Mouse (Mus musculus) ES-E14 (cell line): ENCODE results near the gene Tmprss9. TPM values are rescaled to one million over a fixed set of nuclear protein-coding genes. Genes with fewer than 3 reads are reported as not detected.

Experiments used
- DNase-seq: peaks from one replicate; pipeline ENCODE4 v3.0.0-alpha.2; 2013; ENCODE audit warnings: low read depth, low spot score
- H3K27ac ChIP-seq: 2 replicates; pipeline ENCODE4 v1.5.1; 2012; ENCODE audit warnings: low read depth, mild to moderate bottlenecking, low read length, moderate library complexity, mixed read lengths; ENCODE audit not compliant: poor library complexity, insufficient read depth, severe bottlenecking
- H3K36me3 ChIP-seq: 2 replicates; pipeline ENCODE4 v1.6.1; 2012; ENCODE audit warnings: mild to moderate bottlenecking, low read length, moderate library complexity, mixed read lengths; ENCODE audit not compliant: control insufficient read depth, poor library complexity, insufficient read depth, severe bottlenecking
- H3K4me1 ChIP-seq, 2 experiments: fragments of 150-350 bp in 1 of 2; sonication (generic) in 1 of 2; 2 replicates each; pipeline ENCODE4 v1.6.1; 2012; ENCODE audit warnings: low read length in 2 of 2, mild to moderate bottlenecking in 1 of 2, mixed read lengths in 1 of 2; ENCODE audit not compliant: control insufficient read depth in 2 of 2, insufficient read depth in 2 of 2, poor library complexity in 1 of 2
- H3K4me3 ChIP-seq, 2 experiments: fragments of 150-350 bp in 1 of 2; sonication (generic) in 1 of 2; 2 replicates each; pipeline ENCODE4 v1.5.1; 2012; ENCODE audit warnings: low read length in 2 of 2, low read depth in 1 of 2, mild to moderate bottlenecking in 1 of 2, mixed read lengths in 1 of 2; ENCODE audit not compliant: insufficient read depth in 1 of 2, poor library complexity in 1 of 2, severe bottlenecking in 1 of 2
- H3K9ac ChIP-seq: 2 replicates; pipeline ENCODE4 v1.6.1; 2012; ENCODE audit warnings: low read depth, mild to moderate bottlenecking, low read length, mixed read lengths; ENCODE audit not compliant: poor library complexity, insufficient read depth, severe bottlenecking
- H3K9me3 ChIP-seq: fragments of 150-350 bp; sonication (generic); 2 replicates; pipeline ENCODE4 v1.6.1; 2012; ENCODE audit warnings: low read depth, mild to moderate bottlenecking, low read length; ENCODE audit not compliant: control insufficient read depth, insufficient read depth
- CHD2 ChIP-seq: IDR thresholded peaks from 2 replicates; pipeline ENCODE4 v1.6.1; 2014; ENCODE audit warnings: mild to moderate bottlenecking, low read depth, low read length, inconsistent platforms
- HCFC1 ChIP-seq: IDR thresholded peaks from 2 replicates; pipeline ENCODE4 v1.6.1; 2012; ENCODE audit warnings: low read length, inconsistent platforms, borderline replicate concordance; ENCODE audit not compliant: insufficient read depth
- MAFK ChIP-seq: IDR thresholded peaks from 2 replicates; pipeline ENCODE4 v1.6.1; 2014; ENCODE audit warnings: mild to moderate bottlenecking, low read depth, low read length, inconsistent platforms; ENCODE audit not compliant: insufficient read depth
- ZC3H11A ChIP-seq: IDR thresholded peaks from 2 replicates; pipeline ENCODE4 v1.6.1; 2012; ENCODE audit warnings: low read depth, mild to moderate bottlenecking, inconsistent platforms, low read length, borderline replicate concordance
- ZNF384 ChIP-seq: IDR thresholded peaks from 2 replicates; pipeline ENCODE4 v1.6.1; 2012; ENCODE audit warnings: low read depth, low read length, inconsistent platforms
- in situ Hi-C, 2 experiments: fragments of 600-800 bp; cut with MboI; formaldehyde crosslinking; loops; one replicate each; pipeline ENCODE4 v1.15.1; 2025; ENCODE audit warnings: low sequenced_read_pairs in 2 of 2, inconsistent platforms in 1 of 2; ENCODE audit not compliant: unreplicated experiment in 2 of 2
- total RNA-seq: library from RNA; depleted of rRNA; stranded (reverse); fragments of 300-350 nt; gene quantifications from 2 replicates; pipeline ENCODE4 v1.2.3, GENCODE M21; 2012

The Tmprss9 gene
- total RNA-seq, 1 experiment = not detected

GRCm38 (mm10) chr10:80913364-80914011, 41.8 kb downstream of the Tmprss9 start:
- in situ Hi-C loops = no loop called here
- H3K36me3 ChIP-seq = peaks cover 50% of the 10 kb centered on the region

GRCm38 (mm10) chr10:80914253-80914656, 42.6 kb downstream of the Tmprss9 start:
- H3K9ac ChIP-seq = no peak overlapping the region; the same call in 1 of the 2 replicates
- TF ChIP-seq ZC3H11A (no peak), HCFC1 (no peak), MAFK (no peak), ZNF384 (no peak), CHD2 (no peak)
- no peak for DNase-seq
- no peak overlapping the region for H3K4me3 ChIP-seq
- H3K9me3 ChIP-seq = no peaks in the 10 kb centered on the region
- peaks cover 43% of the 10 kb centered on the region for H3K36me3 ChIP-seq
- H3K4me1 ChIP-seq = peaks cover 0 to 4% of the 10 kb centered on the region in 2 experiments; a peak in 1 of 4 replicates
- no peak overlapping the region for H3K27ac ChIP-seq
- in situ Hi-C loops = no loop called here

More at GRCm38 (mm10) chr10:80913364-80914011, 41.8 kb downstream of the Tmprss9 start:
- TF ChIP-seq ZNF384 (peak; percentile 71; the same call in 1 of the 2 replicates), CHD2 (no peak)
- Histone ChIP-seq H3K4me3 (no peak overlapping the region), H3K9ac (no peak overlapping the region), H3K9me3 (no peaks in the 10 kb centered on the region), H3K27ac (no peak overlapping the region), H3K4me1 (peaks cover 0 to 3% of the 10 kb centered on the region in 2 experiments; a peak in 1 of 4 replicates)
- no peak for DNase-seq

GRCm38 (mm10) chr10:80915260-80915659, 43.6 kb downstream of the Tmprss9 start:
- peaks cover 34% of the 10 kb centered on the region for H3K36me3 ChIP-seq
- in situ Hi-C loops = no loop called here
- peaks cover 0 to 4% of the 10 kb centered on the region in 2 experiments; a peak in 1 of 4 replicates for H3K4me1 ChIP-seq
- H3K4me3 ChIP-seq = no peak overlapping the region
- no peaks in the 10 kb centered on the region for H3K9me3 ChIP-seq
- H3K9ac ChIP-seq = no peak overlapping the region
- DNase-seq = no peak
- no peak overlapping the region for H3K27ac ChIP-seq
- TF ChIP-seq CHD2 = no peak
- TF ChIP-seq ZNF384 = no peak
- TF ChIP-seq ZC3H11A = no peak
- TF ChIP-seq MAFK = no peak
- TF ChIP-seq HCFC1 = no peak

GRCm38 (mm10) chr10:80915736-80916135, 44.1 kb downstream of the Tmprss9 start:
- in situ Hi-C loops = no loop called here
- H3K4me3 ChIP-seq = no peak overlapping the region

More at GRCm38 (mm10) chr10:80915736-80916135, 44.1 kb downstream of the Tmprss9 start:
- no peak for DNase-seq
- peaks cover 31% of the 10 kb centered on the region for H3K36me3 ChIP-seq
- no peak overlapping the region for H3K9ac ChIP-seq
- TF ChIP-seq ZNF384 (no peak), MAFK (no peak), ZC3H11A (no peak), HCFC1 (no peak), CHD2 (no peak)
- no peaks in the 10 kb centered on the region for H3K9me3 ChIP-seq
- H3K27ac ChIP-seq = no peak overlapping the region
- H3K4me1 ChIP-seq = peaks cover 0 to 4% of the 10 kb centered on the region in 2 experiments; a peak in 1 of 4 replicates
